ENCODE assay signal across 8 mouse cellular contexts in genomic region chr5:30959198-30959854, GRCm38 (mm10). TPM values are rescaled to one million over a fixed set of nuclear protein-coding genes. Genes with fewer than 3 reads are reported as not detected.
DNase-seq lines count a peak whose midpoint lies in the region; ATAC-seq and TF ChIP-seq lines count a peak whose summit lies in the region.

No protein-coding gene starts in this region.

- DNase-seq in cerebellum, adult 2 months, result peak in 1 of 2 experiments; percentile 23
- DNase-seq in cerebellum, adult 9-10 months, result no peak
- no peak for DNase-seq in MEL (ENCODE audit: low read depth, low spot score)
- DNase-seq in liver, adult 2 months (ENCODE audit: extremely low read depth, low read depth, low spot score), result peak; percentile 76
- DNase-seq in stomach, postnatal 0 days (ENCODE audit: low spot score), result peak; percentile 54
- DNase-seq in thymus, postnatal 36 days, result no peak
- no peak for DNase-seq in spleen, postnatal 4 days (ENCODE audit: low spot score in 2 of 2)

- no peak for TF ChIP-seq EP300 in MEL (IDR thresholded peaks at IDR 0.05; ENCODE audit: low read depth in 1 of 2, low read length in 2 of 2)
- TF ChIP-seq EP300 in stomach, postnatal 0 days (optimal IDR thresholded peaks at IDR 0.05), result no peak

- H3K4me1 ChIP-seq in cerebellum, adult 2 months (ENCODE audit: control insufficient read depth, insufficient read depth, low read length), result peaks cover 33% of the 10 kb centered on the region
- peaks cover 5 to 32% of the 10 kb centered on the region in 2 experiments for H3K4me1 ChIP-seq in MEL (ENCODE audit: control insufficient read depth in 1 of 2, insufficient read depth in 2 of 2, low read length in 2 of 2)
- H3K4me1 ChIP-seq in hindbrain, embryonic 13.5 days (replicated peaks), result peaks cover 24% of the 10 kb centered on the region
- peaks cover 13% of the 10 kb centered on the region for H3K4me1 ChIP-seq in liver, adult 2 months (ENCODE audit: control insufficient read depth, insufficient read depth, low read length)
- H3K4me1 ChIP-seq in stomach, postnatal 0 days (replicated peaks; ENCODE audit: control insufficient read depth, insufficient read depth), result peaks cover 6% of the 10 kb centered on the region; the same call in 1 of the 2 replicates

- peaks cover 4 to 31% of the 10 kb centered on the region in 2 experiments; a peak in 3 of 4 replicates for H3K36me3 ChIP-seq in MEL (ENCODE audit: control insufficient read depth in 1 of 2, insufficient read depth in 2 of 2, low read length in 2 of 2)
- H3K36me3 ChIP-seq in hindbrain, embryonic 13.5 days, result peaks cover 33% of the 10 kb centered on the region
- H3K36me3 ChIP-seq in liver, adult 2 months (ENCODE audit: control insufficient read depth, insufficient read depth, low read length), result peaks cover 29% of the 10 kb centered on the region
- H3K36me3 ChIP-seq in stomach, postnatal 0 days (ENCODE audit: control insufficient read depth, insufficient read depth, low read length), result peaks cover 12% of the 10 kb centered on the region

- no peak for ATAC-seq in hindbrain, embryonic 13.5 days (ENCODE audit: low FRiP score)
- peak; percentile 0; the same call in 1 of the 2 replicates for ATAC-seq in stomach, postnatal 0 days (ENCODE audit: low FRiP score, low TSS enrichment)

- no peak for TF ChIP-seq CTCF in cerebellum, adult 2 months (IDR thresholded peaks at IDR 0.05; ENCODE audit: borderline replicate concordance, insufficient read depth, low read depth, low read length)
- no peak for TF ChIP-seq CTCF in MEL (IDR thresholded peaks at IDR 0.05 in 2 of 3, conservative IDR thresholded peaks at IDR 0.05 in 1 of 3; ENCODE audit: control insufficient read depth in 1 of 3, insufficient read depth in 1 of 3, low read depth in 2 of 3, low read length in 3 of 3, poor library complexity in 1 of 3, severe bottlenecking in 1 of 3)
- TF ChIP-seq CTCF in liver, adult 2 months (IDR thresholded peaks at IDR 0.05; ENCODE audit: low read depth, low read length), result no peak
- TF ChIP-seq CTCF in stomach, postnatal 0 days (IDR thresholded peaks at IDR 0.05; ENCODE audit: low read depth), result no peak

- no peak for TF ChIP-seq RAD21 in MEL (IDR thresholded peaks at IDR 0.05; ENCODE audit: low read depth, low read length)

- 14% methylated on average over 19 of the region's 19 CpGs for WGBS in cerebellum, adult 2 months
- 35% methylated on average over 19 of the region's 19 CpGs for WGBS in hindbrain, embryonic 13.5 days
- WGBS in liver, adult 2 months, result 6% methylated on average over 19 of the region's 19 CpGs
- 27% methylated on average over 19 of the region's 19 CpGs for WGBS in stomach, postnatal 0 days

- H3K4me3 ChIP-seq in cerebellum, adult 2 months (replicated peaks; ENCODE audit: insufficient read depth, low read depth, low read length), result peak overlapping the region; percentile 84
- H3K4me3 ChIP-seq in MEL (ENCODE audit: control insufficient read depth in 1 of 2, insufficient read depth in 1 of 2, low read depth in 2 of 2, low read length in 2 of 2), result peak overlapping the region; percentile 70 to 96
- peak overlapping the region; percentile 87 for H3K4me3 ChIP-seq in hindbrain, embryonic 13.5 days
- peak overlapping the region; percentile 92 for H3K4me3 ChIP-seq in liver, adult 2 months (ENCODE audit: insufficient read depth, low read depth, low read length)
- H3K4me3 ChIP-seq in stomach, postnatal 0 days (ENCODE audit: low read depth, low read length), result peak overlapping the region; percentile 93

- H3K9ac ChIP-seq in MEL (ENCODE audit: control insufficient read depth, low read depth, low read length, poor library complexity, severe bottlenecking), result peak overlapping the region; percentile 94
- peak overlapping the region; percentile 95 for H3K9ac ChIP-seq in hindbrain, embryonic 13.5 days
- H3K9ac ChIP-seq in liver, adult 2 months (ENCODE audit: low read depth, low read length), result peak overlapping the region; percentile 97
- peak overlapping the region; percentile 91 for H3K9ac ChIP-seq in stomach, postnatal 0 days (ENCODE audit: low read length)

- no peak for TF ChIP-seq POLR2A in cerebellum, adult 2 months (IDR thresholded peaks at IDR 0.05; ENCODE audit: borderline replicate concordance, insufficient read depth, low read length)
- TF ChIP-seq POLR2A in MEL (IDR thresholded peaks at IDR 0.05; ENCODE audit: control insufficient read depth in 1 of 2, insufficient read depth in 1 of 2, low read depth in 1 of 2, low read length in 2 of 2, poor library complexity in 1 of 2), result no peak
- TF ChIP-seq POLR2A in liver, adult 2 months (IDR thresholded peaks at IDR 0.05; ENCODE audit: extremely low read depth, insufficient read depth, low read length), result no peak

- H3K4me2 ChIP-seq in hindbrain, embryonic 13.5 days, result peak overlapping the region; percentile 79
- peak overlapping the region; percentile 89 for H3K4me2 ChIP-seq in stomach, postnatal 0 days (replicated peaks; ENCODE audit: low read depth)

- H3K27ac ChIP-seq in cerebellum, adult 2 months (ENCODE audit: insufficient read depth, low read length), result peak overlapping the region; percentile 73; the same call in 1 of the 2 replicates
- H3K27ac ChIP-seq in MEL (ENCODE audit: control insufficient read depth, low read depth, low read length), result no peak overlapping the region
- peak overlapping the region; percentile 94 for H3K27ac ChIP-seq in hindbrain, embryonic 13.5 days
- H3K27ac ChIP-seq in liver, adult 2 months (replicated peaks; ENCODE audit: insufficient read depth, low read depth, low read length), result peak overlapping the region; percentile 74
- H3K27ac ChIP-seq in stomach, postnatal 0 days (replicated peaks), result peak overlapping the region; percentile 89

- H3K79me2 ChIP-seq in MEL (ENCODE audit: control insufficient read depth, insufficient read depth, low read length, poor library complexity), result peaks cover 25% of the 10 kb centered on the region
- H3K79me2 ChIP-seq in liver, adult 2 months (ENCODE audit: control insufficient read depth, insufficient read depth, low read length), result peaks cover 21% of the 10 kb centered on the region; the same call in 1 of the 2 replicates

- no peaks in the 10 kb centered on the region for H3K9me3 ChIP-seq in MEL (replicated peaks; ENCODE audit: insufficient read depth, low read length)
- no peaks in the 10 kb centered on the region for H3K9me3 ChIP-seq in hindbrain, embryonic 13.5 days
- H3K9me3 ChIP-seq in stomach, postnatal 0 days (ENCODE audit: control insufficient read depth, low read length), result no peaks in the 10 kb centered on the region

- H3K27me3 ChIP-seq in cerebellum, adult 2 months (ENCODE audit: control insufficient read depth, insufficient read depth, low read length), result no peaks in the 10 kb centered on the region
- H3K27me3 ChIP-seq in MEL (ENCODE audit: control insufficient read depth in 1 of 2, insufficient read depth in 2 of 2, low read length in 2 of 2), result no peaks in the 10 kb centered on the region
- H3K27me3 ChIP-seq in hindbrain, embryonic 13.5 days, result 0 out of 2 replicates have a peak, but pooled peaks cover 6% of the 10 kb centered on the region
- H3K27me3 ChIP-seq in liver, adult 2 months (ENCODE audit: control insufficient read depth, insufficient read depth, low read length), result no peaks in the 10 kb centered on the region
- H3K27me3 ChIP-seq in stomach, postnatal 0 days (ENCODE audit: control insufficient read depth, insufficient read depth, low read length), result no peaks in the 10 kb centered on the region

RNA-seq across cellular contexts. Expression of gene Preb, which starts 0.8 kb away (rescaled TPM):
- polyA plus RNA-seq in cerebellum, adult 2 months (2012; rRNA removed), result 228 and 241 TPM in 2 replicates
- 141 and 143 TPM in 2 replicates for total RNA-seq in MEL (2012; rRNA removed)
- polyA plus RNA-seq in MEL (2012; ENCODE audit: insufficient read depth in 1 of 2, insufficient read length in 2 of 2, low read depth in 1 of 2, low replicate concordance in 2 of 2, missing spikeins in 1 of 2), result 100 to 1,000 TPM in 1 of 2 experiments, not detected in 1; 247 TPM
- polyA plus RNA-seq in hindbrain, embryonic 13.5 days (2015; fragmentation: Nextera tagmentation; extraction: Ambion mirVana), result 110 and 112 TPM in 2 replicates
- total RNA-seq in liver, adult 2 months (2014; rRNA removed), result 62.0 and 91.0 TPM in 2 replicates
- 279 and 433 TPM in 2 replicates for polyA plus RNA-seq in liver, adult 2 months (2012; rRNA removed)
- polyA plus RNA-seq in stomach, postnatal 0 days (2015; fragmentation: Nextera tagmentation; extraction: Ambion mirVana), result 88.1 and 93.1 TPM in 2 replicates

RNA-seq across cellular contexts. Expression of gene Tcf23, which starts 9.1 kb away (rescaled TPM):
- polyA plus RNA-seq in cerebellum, adult 2 months (2012; rRNA removed), result 0.28 and 0.29 TPM in 2 replicates
- 0.03 and 0.08 TPM in 2 replicates for total RNA-seq in MEL (2012; rRNA removed)
- polyA plus RNA-seq in MEL (2012; ENCODE audit: insufficient read depth in 1 of 2, insufficient read length in 2 of 2, low read depth in 1 of 2, low replicate concordance in 2 of 2, missing spikeins in 1 of 2), result under 1 TPM in 1 of 2 experiments, not detected in 1; 0.07 TPM
- polyA plus RNA-seq in hindbrain, embryonic 13.5 days (2015; fragmentation: Nextera tagmentation; extraction: Ambion mirVana), result 0.04 TPM in 1 of 2 replicates, not detected in the other
- total RNA-seq in liver, adult 2 months (2014; rRNA removed), result under 0.01 and 0.07 TPM in 2 replicates
- 0.06 TPM in 1 of 2 replicates, not detected in the other for polyA plus RNA-seq in liver, adult 2 months (2012; rRNA removed)
- polyA plus RNA-seq in stomach, postnatal 0 days (2015; fragmentation: Nextera tagmentation; extraction: Ambion mirVana), result 4.3 and 4.5 TPM in 2 replicates

RNA-seq across cellular contexts. Expression of gene Cgref1, which starts 13.9 kb away (rescaled TPM):
- 16.7 and 18.5 TPM in 2 replicates for polyA plus RNA-seq in cerebellum, adult 2 months (2012; rRNA removed)
- total RNA-seq in MEL (2012; rRNA removed), result not detected in 2 replicates
- polyA plus RNA-seq in MEL (2012; ENCODE audit: insufficient read depth in 1 of 2, insufficient read length in 2 of 2, low read depth in 1 of 2, low replicate concordance in 2 of 2, missing spikeins in 1 of 2), result 1 to 10 TPM in 1 of 2 experiments, not detected in 1; 1.4 TPM
- 30.3 and 34.1 TPM in 2 replicates for polyA plus RNA-seq in hindbrain, embryonic 13.5 days (2015; fragmentation: Nextera tagmentation; extraction: Ambion mirVana)
- total RNA-seq in liver, adult 2 months (2014; rRNA removed), result 0.60 and 0.74 TPM in 2 replicates
- polyA plus RNA-seq in liver, adult 2 months (2012; rRNA removed), result 0.28 and 0.34 TPM in 2 replicates
- 22.5 and 24.8 TPM in 2 replicates for polyA plus RNA-seq in stomach, postnatal 0 days (2015; fragmentation: Nextera tagmentation; extraction: Ambion mirVana)

RNA-seq across cellular contexts. Expression of gene Khk, which starts 38.1 kb away (rescaled TPM):
- 34.1 and 34.2 TPM in 2 replicates for polyA plus RNA-seq in cerebellum, adult 2 months (2012; rRNA removed)
- total RNA-seq in MEL (2012; rRNA removed), result 268 and 308 TPM in 2 replicates
- 100 to 1,000 TPM in 1 of 2 experiments, not detected in 1; 461 TPM for polyA plus RNA-seq in MEL (2012; ENCODE audit: insufficient read depth in 1 of 2, insufficient read length in 2 of 2, low read depth in 1 of 2, low replicate concordance in 2 of 2, missing spikeins in 1 of 2)
- polyA plus RNA-seq in hindbrain, embryonic 13.5 days (2015; fragmentation: Nextera tagmentation; extraction: Ambion mirVana), result 8.7 and 9.1 TPM in 2 replicates
- 288 and 405 TPM in 2 replicates for total RNA-seq in liver, adult 2 months (2014; rRNA removed)
- polyA plus RNA-seq in liver, adult 2 months (2012; rRNA removed), result 650 and 735 TPM in 2 replicates
- 28.4 and 33.6 TPM in 2 replicates for polyA plus RNA-seq in stomach, postnatal 0 days (2015; fragmentation: Nextera tagmentation; extraction: Ambion mirVana)

RNA-seq across cellular contexts. Expression of gene Emilin1, which starts 46.1 kb away (rescaled TPM):
- 1.7 and 2.6 TPM in 2 replicates for polyA plus RNA-seq in cerebellum, adult 2 months (2012; rRNA removed)
- 1.3 and 1.5 TPM in 2 replicates for total RNA-seq in MEL (2012; rRNA removed)
- polyA plus RNA-seq in MEL (2012; ENCODE audit: insufficient read depth in 1 of 2, insufficient read length in 2 of 2, low read depth in 1 of 2, low replicate concordance in 2 of 2, missing spikeins in 1 of 2), result 1 to 10 TPM in 1 of 2 experiments, not detected in 1; 2.0 TPM
- polyA plus RNA-seq in hindbrain, embryonic 13.5 days (2015; fragmentation: Nextera tagmentation; extraction: Ambion mirVana), result 23.6 and 30.2 TPM in 2 replicates
- total RNA-seq in liver, adult 2 months (2014; rRNA removed), result 17.6 and 17.8 TPM in 2 replicates
- 27.8 and 31.5 TPM in 2 replicates for polyA plus RNA-seq in liver, adult 2 months (2012; rRNA removed)
- polyA plus RNA-seq in stomach, postnatal 0 days (2015; fragmentation: Nextera tagmentation; extraction: Ambion mirVana), result 85.6 and 97.0 TPM in 2 replicates

Comparison
In these comparisons a context has a peak if more than half of its experiments do, and no peak if none do; other contexts are left out.
1. DNase-seq: peak in liver, adult 2 months (single experiment) and stomach, postnatal 0 days (single experiment); none in cerebellum, adult 9-10 months (single experiment), MEL (single experiment), thymus, postnatal 36 days (0 of 2) and spleen, postnatal 4 days (0 of 2).
2. Peak in every context shown above with its lines, with median percentiles within 50 percentile points of each other: H3K4me3 ChIP-seq and H3K9ac ChIP-seq.